Mouse (Mus musculus) adrenal gland (tissue): Measurements from ENCODE around the gene Csta1.

Source experiments
- intact Hi-C: fragments of 180-260 bp; cut with DNase I; formaldehyde crosslinking; loops from one replicate; pipeline ENCODE4 v1.15.1; 2025

Gene Csta1

GRCm38 (mm10) chr16:36071450-36072379 is 59.3 kb downstream of the Csta1 start, which contains the start of the genes Fam162a and Ccdc58:
Gene Fam162a (minus strand): TSS chr16:36071594.
Gene Ccdc58 (plus strand): TSS chr16:36071685.
- intact Hi-C loops, result loop anchor here (5.0 to 10.0 kb wide), 2 partner anchors 89 to 1803 kb away; no protein-coding TSS in a partner anchor

- intact Hi-C loops, result loop anchor here (5.0 to 10.0 kb wide), 2 partner anchors 89 to 1804 kb away; no protein-coding TSS in a partner anchor
Observed at GRCm38 (mm10) chr16:36071071-36071449, 60.0 kb downstream of the Csta1 start.
